Mouse (Mus musculus) forebrain, embryonic 11.5 days (tissue): ENCODE measurements around the gene Tpsb2. TPM values are rescaled to one million over a fixed set of nuclear protein-coding genes. Genes with fewer than 3 reads are reported as not detected.

ENCODE experiments used
- polyA plus RNA-seq: library from polyadenylated mRNA; unstranded; fragments of >200 nt; fragmentation: Nextera tagmentation; extraction: Ambion mirVana; gene quantifications from 2 replicates; pipeline ENCODE4 v1.2.1, GENCODE M21; 2014

The Tpsb2 gene
- polyA plus RNA-seq, 1 experiment from 2014 or later, result not detected

Other genes starting within 250 kb of the Tpsb2 start
- gene Ptx4, start 245.5 kb upstream of the Tpsb2 start, polyA plus RNA-seq, result 0.12 TPM in 1 of 2 replicates, not detected in the other
- 24.2 and 25.4 TPM in 2 replicates for gene Clcn7, start 232.9 kb upstream of the Tpsb2 start, polyA plus RNA-seq
- gene Ccdc154, start 203.8 kb upstream of the Tpsb2 start, polyA plus RNA-seq, result 0.08 TPM in 1 of 2 replicates, not detected in the other
- gene Gm38655, start 190.8 kb upstream of the Tpsb2 start, polyA plus RNA-seq, result not detected in 2 replicates
- 33.3 and 35.4 TPM in 2 replicates for gene BC003965, start 181.8 kb upstream of the Tpsb2 start, polyA plus RNA-seq
- gene Unkl, start 177.9 kb upstream of the Tpsb2 start, polyA plus RNA-seq, result 6.5 and 7.1 TPM in 2 replicates
- 51.3 and 56.3 TPM in 2 replicates for gene Gnptg, start 126.2 kb upstream of the Tpsb2 start, polyA plus RNA-seq
- gene Tsr3, start 126.1 kb upstream of the Tpsb2 start, polyA plus RNA-seq, result 63.4 and 66.7 TPM in 2 replicates
- 1.2 and 1.7 TPM in 2 replicates for gene Baiap3, start 109.9 kb upstream of the Tpsb2 start, polyA plus RNA-seq
- 837 and 868 TPM in 2 replicates for gene Ube2i, start 91.7 kb upstream of the Tpsb2 start, polyA plus RNA-seq
- not detected in 2 replicates for gene Prss34, start 67.9 kb upstream of the Tpsb2 start, polyA plus RNA-seq
- gene Prss28, start 57.7 kb upstream of the Tpsb2 start, polyA plus RNA-seq, result not detected in 2 replicates
- not detected in 2 replicates for gene Prss29, start 47.7 kb upstream of the Tpsb2 start, polyA plus RNA-seq
- gene Tpsab1, start 20.7 kb upstream of the Tpsb2 start, polyA plus RNA-seq, result not detected in 2 replicates
- 0.45 TPM in 1 of 2 replicates, not detected in the other for gene Tpsg1, start 3.0 kb downstream of the Tpsb2 start, polyA plus RNA-seq
- 4.4 and 4.7 TPM in 2 replicates for gene Cacna1h, start 67.5 kb downstream of the Tpsb2 start, polyA plus RNA-seq
- 0.12 and 0.29 TPM in 2 replicates for gene Tekt4, start 88.3 kb downstream of the Tpsb2 start, polyA plus RNA-seq
- gene Sstr5, start 131.0 kb downstream of the Tpsb2 start, polyA plus RNA-seq, result 0.24 TPM in 1 of 2 replicates, not detected in the other
- 7.3 and 7.5 TPM in 2 replicates for gene Sox8, start 204.4 kb downstream of the Tpsb2 start, polyA plus RNA-seq
- gene Lmf1, start 212.8 kb downstream of the Tpsb2 start, polyA plus RNA-seq, result 18.3 and 20.7 TPM in 2 replicates